Mouse (Mus musculus) forebrain, embryonic 10.5 days (tissue): ENCODE results near the gene Ly6g5c. TPM values are rescaled to one million over a fixed set of nuclear protein-coding genes. Genes with fewer than 3 reads are reported as not detected.

Experiments
- DNase-seq: peaks from one replicate; pipeline ENCODE4 v3.0.0-alpha.2; 2017; ENCODE audit warnings: low spot score; ENCODE audit errors: extremely low spot score
- H3K27ac ChIP-seq: fragments of 300-500 bp; sonication (generic); 2 replicates; pipeline ENCODE4 v1.5.1; 2016; ENCODE audit warnings: mild to moderate bottlenecking
- H3K27me3 ChIP-seq: fragments of 300-500 bp; sonication (generic); 2 replicates; pipeline ENCODE4 v1.6.1; 2016; ENCODE audit warnings: mild to moderate bottlenecking; ENCODE audit not compliant: poor library complexity, severe bottlenecking
- H3K36me3 ChIP-seq: fragments of 300-500 bp; sonication (generic); replicated peaks from 2 replicates; pipeline ENCODE4 v1.6.1; 2016; ENCODE audit warnings: mild to moderate bottlenecking, moderate library complexity
- H3K4me1 ChIP-seq: fragments of 300-500 bp; sonication (generic); 2 replicates; pipeline ENCODE4 v1.6.1; 2016
- H3K4me3 ChIP-seq: fragments of 300-500 bp; sonication (generic); 2 replicates; pipeline ENCODE4 v1.5.1; 2016; ENCODE audit warnings: mild to moderate bottlenecking, moderate library complexity
- H3K9me3 ChIP-seq: fragments of 300-500 bp; sonication (generic); 2 replicates; pipeline ENCODE4 v1.6.1; 2016; ENCODE audit warnings: mild to moderate bottlenecking, moderate library complexity
- WGBS: fragments of 180-500 bp; shearing (Covaris S2); methylation state at CpG from one replicate; pipeline ENCODE4 v1.1.7; 2016; 5-methylcytosine and 5-hydroxymethylcytosine counted together
- polyA plus RNA-seq: library from polyadenylated mRNA; unstranded; fragments of >200 nt; fragmentation: Nextera tagmentation; extraction: Ambion mirVana; gene quantifications from 2 replicates; pipeline ENCODE4 v1.2.1, GENCODE M21; 2016

Ly6g5c gene
- polyA plus RNA-seq, 1 experiment from 2014 or later: not detected

GRCm38 (mm10) chr17:35070556-35071229, 37.4 kb upstream of the Ly6g5c start:
- H3K9me3 ChIP-seq: no peaks in the 10 kb centered on the region
- peaks cover 8% of the 10 kb centered on the region for H3K4me1 ChIP-seq
- peaks cover 41% of the 10 kb centered on the region for H3K27me3 ChIP-seq
- no peaks in the 10 kb centered on the region for H3K36me3 ChIP-seq
- H3K4me3 ChIP-seq: no peak overlapping the region; the same call in 1 of the 2 replicates
- WGBS: 65% methylated on average over 6 of the region's 6 CpGs
- H3K27ac ChIP-seq: no peak overlapping the region
- no peak for DNase-seq

- no peaks in the 10 kb centered on the region for H3K9me3 ChIP-seq
- peaks cover 9% of the 10 kb centered on the region for H3K4me1 ChIP-seq
- H3K36me3 ChIP-seq: no peaks in the 10 kb centered on the region
- H3K27ac ChIP-seq: no peak overlapping the region
- no peak overlapping the region for H3K4me3 ChIP-seq
- H3K27me3 ChIP-seq: peaks cover 33% of the 10 kb centered on the region
- DNase-seq: no peak
- 89% methylated on average over 9 of the region's 9 CpGs for WGBS
Observed at GRCm38 (mm10) chr17:35071454-35071853, 36.6 kb upstream of the Ly6g5c start.

- no peaks in the 10 kb centered on the region for H3K9me3 ChIP-seq
- H3K27ac ChIP-seq: 0 out of 2 replicates have a peak overlapping the region, but pooled peaks have one; percentile 9
- WGBS: 57% methylated on average over 17 of the region's 17 CpGs
- no peaks in the 10 kb centered on the region for H3K36me3 ChIP-seq
- no peak for DNase-seq
- no peak overlapping the region for H3K4me3 ChIP-seq
- H3K27me3 ChIP-seq: peaks cover 30% of the 10 kb centered on the region
- peaks cover 28% of the 10 kb centered on the region for H3K4me1 ChIP-seq
Observed at GRCm38 (mm10) chr17:35074097-35074496, 34.0 kb upstream of the Ly6g5c start.

DNA sequence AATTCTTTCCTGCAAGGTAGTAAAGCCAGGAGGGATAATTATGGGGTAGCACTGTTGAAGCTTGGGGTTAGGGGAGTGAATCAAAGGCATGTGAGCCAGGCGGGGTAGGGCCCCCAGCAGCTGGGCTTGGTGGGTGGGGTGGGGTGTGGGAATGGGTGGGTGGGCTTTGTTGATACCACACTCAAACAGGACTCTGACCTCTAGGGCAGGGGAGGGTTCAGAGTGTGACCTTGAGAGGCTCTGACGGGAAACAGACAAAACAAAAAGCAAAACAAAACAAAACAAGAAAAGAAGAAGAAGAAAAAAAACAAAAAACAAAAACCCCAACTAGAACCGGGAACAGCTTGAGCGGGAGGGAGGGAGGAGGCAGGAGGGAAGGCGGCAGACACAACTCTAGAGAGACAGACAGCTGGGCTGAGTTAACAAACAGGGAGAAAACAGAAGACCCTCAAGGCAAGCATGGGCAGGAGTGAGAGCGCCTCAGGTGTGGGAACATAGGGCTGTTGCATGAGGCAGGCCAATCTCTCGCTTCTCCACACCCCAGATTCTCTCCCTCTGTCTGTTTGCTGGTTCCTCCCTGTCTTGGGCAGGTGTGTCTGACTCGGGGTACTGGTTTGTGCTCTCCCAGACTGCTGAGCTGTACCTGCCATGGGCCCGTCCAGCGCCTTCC, 31.4 kb upstream of the Ly6g5c start, which contains the start of gene Ly6g6e:
Gene Ly6g6e (plus strand): TSS at position 396 of the 670 bp plus-strand sequence.
- H3K9me3 ChIP-seq: no peaks in the 10 kb centered on the region
- whole genome bisulfite sequencing: 21% methylated on average over 10 of the region's 10 CpGs
- peak within 1 kb of the TSS; percentile 81 for H3K27ac ChIP-seq
- no peak for DNase-seq
- peak within 1 kb of the TSS; percentile 42 for H3K4me3 ChIP-seq
- H3K36me3 ChIP-seq: no peaks in the 10 kb centered on the region
- H3K4me1 ChIP-seq: peaks cover 33% of the 10 kb centered on the region
- peaks cover 37% of the 10 kb centered on the region for H3K27me3 ChIP-seq

DNA sequence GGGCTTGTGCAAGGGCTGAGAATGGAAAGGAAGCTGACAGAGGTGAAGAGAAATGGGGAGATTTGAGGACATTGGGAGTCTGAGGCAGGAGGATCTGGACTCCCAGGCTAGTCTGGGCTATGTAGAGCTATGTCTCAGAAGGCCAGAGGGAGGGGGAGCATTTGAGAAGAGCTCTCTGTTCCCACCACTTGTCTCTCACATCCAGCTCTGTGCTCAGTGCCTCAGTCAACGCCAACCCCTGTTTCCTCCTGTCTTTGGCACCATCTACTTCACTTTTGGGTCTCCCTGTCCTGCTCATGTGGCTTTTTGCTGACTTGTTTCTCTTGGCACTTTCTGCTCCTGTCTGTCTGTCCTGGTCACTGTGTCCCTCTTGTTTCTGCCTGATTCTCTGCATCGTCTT, 30.8 kb upstream of the Ly6g5c start:
- Histone ChIP-seq H3K9me3 (no peaks in the 10 kb centered on the region), H3K27ac (peak overlapping the region; percentile 81), H3K36me3 (no peaks in the 10 kb centered on the region), H3K4me3 (peak overlapping the region; percentile 42), H3K27me3 (peaks cover 37% of the 10 kb centered on the region), H3K4me1 (peaks cover 33% of the 10 kb centered on the region)
- 51% methylated on average over 2 of the region's 2 CpGs for WGBS
- DNase-seq: no peak

GRCm38 (mm10) chr17:35077786-35078233, 30.3 kb upstream of the Ly6g5c start, which contains the start of gene Ly6g6d:
Gene Ly6g6d, minus strand, starts transcription at chr17:35078065.
- peak; percentile 38 for DNase-seq
- H3K27ac ChIP-seq: peak within 1 kb of the TSS; percentile 81
- no peaks in the 10 kb centered on the region for H3K9me3 ChIP-seq
- H3K27me3 ChIP-seq: peaks cover 37% of the 10 kb centered on the region
- H3K36me3 ChIP-seq: no peaks in the 10 kb centered on the region
- WGBS: 10% methylated on average over 14 of the region's 14 CpGs
- H3K4me3 ChIP-seq: peak within 1 kb of the TSS; percentile 42
- peaks cover 33% of the 10 kb centered on the region for H3K4me1 ChIP-seq

DNA sequence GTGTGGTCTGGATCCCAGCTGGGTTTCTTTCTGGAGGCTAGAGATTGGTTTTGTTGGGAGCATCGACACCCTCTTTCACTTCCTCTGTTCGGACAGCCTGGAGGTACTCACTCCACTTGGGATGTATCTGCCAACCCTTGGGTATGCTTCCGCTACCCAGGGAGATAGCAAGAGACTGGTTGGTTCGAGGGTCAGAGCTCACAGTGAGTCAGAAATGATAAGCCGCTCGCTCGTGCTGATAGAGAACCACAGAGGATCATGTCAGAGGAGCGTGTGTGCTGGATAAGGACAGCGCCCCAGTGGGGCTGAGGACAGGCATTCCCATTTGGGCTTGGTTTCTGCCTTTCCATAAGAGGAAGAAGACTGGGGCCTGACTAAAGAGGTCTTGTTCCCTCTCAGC, 28.3 kb upstream of the Ly6g5c start:
- WGBS: 80% methylated on average over 9 of the region's 9 CpGs
- no peaks in the 10 kb centered on the region for H3K9me3 ChIP-seq

GRCm38 (mm10) chr17:35080248-35080647, 27.8 kb upstream of the Ly6g5c start:
- WGBS: 68% methylated on average over 6 of the region's 6 CpGs
- Histone ChIP-seq H3K36me3 (no peaks in the 10 kb centered on the region), H3K4me3 (no peak overlapping the region), H3K27me3 (peaks cover 37% of the 10 kb centered on the region), H3K27ac (no peak overlapping the region), H3K9me3 (no peaks in the 10 kb centered on the region), H3K4me1 (peaks cover 30% of the 10 kb centered on the region)
- DNase-seq: no peak

More for the DNA sequence above, 28.3 kb upstream of the Ly6g5c start:
- Histone ChIP-seq H3K4me3 (no peak overlapping the region), H3K27me3 (peaks cover 37% of the 10 kb centered on the region), H3K36me3 (no peaks in the 10 kb centered on the region), H3K27ac (no peak overlapping the region), H3K4me1 (peaks cover 30% of the 10 kb centered on the region)
- DNase-seq: no peak

DNA sequence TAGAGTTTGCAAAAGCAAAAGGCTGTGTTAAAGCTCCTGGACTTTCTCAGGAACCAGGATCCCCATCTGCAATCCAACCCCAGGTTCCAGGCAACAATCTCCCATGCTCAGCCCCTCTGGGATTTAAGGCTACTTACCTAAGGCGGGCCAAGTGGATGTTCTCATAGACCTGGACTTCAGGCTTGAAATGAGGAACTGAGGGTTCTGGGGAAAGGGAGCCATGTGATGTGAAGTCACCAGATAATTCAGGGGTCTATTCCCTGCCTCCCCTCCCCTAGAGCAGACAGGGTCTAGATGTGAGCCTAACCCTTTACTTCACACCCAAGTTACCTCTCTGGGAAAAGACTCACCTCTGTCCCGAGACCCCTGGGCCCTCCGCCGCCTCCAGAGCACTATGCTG, 27.4 kb upstream of the Ly6g5c start:
- Histone ChIP-seq H3K27ac (no peak overlapping the region), H3K9me3 (no peaks in the 10 kb centered on the region), H3K4me1 (peaks cover 30% of the 10 kb centered on the region), H3K4me3 (no peak overlapping the region; the same call in 1 of the 2 replicates), H3K36me3 (no peaks in the 10 kb centered on the region), H3K27me3 (peaks cover 37% of the 10 kb centered on the region)
- no peak for DNase-seq
- 85% methylated on average over 4 of the region's 4 CpGs for WGBS

DNA sequence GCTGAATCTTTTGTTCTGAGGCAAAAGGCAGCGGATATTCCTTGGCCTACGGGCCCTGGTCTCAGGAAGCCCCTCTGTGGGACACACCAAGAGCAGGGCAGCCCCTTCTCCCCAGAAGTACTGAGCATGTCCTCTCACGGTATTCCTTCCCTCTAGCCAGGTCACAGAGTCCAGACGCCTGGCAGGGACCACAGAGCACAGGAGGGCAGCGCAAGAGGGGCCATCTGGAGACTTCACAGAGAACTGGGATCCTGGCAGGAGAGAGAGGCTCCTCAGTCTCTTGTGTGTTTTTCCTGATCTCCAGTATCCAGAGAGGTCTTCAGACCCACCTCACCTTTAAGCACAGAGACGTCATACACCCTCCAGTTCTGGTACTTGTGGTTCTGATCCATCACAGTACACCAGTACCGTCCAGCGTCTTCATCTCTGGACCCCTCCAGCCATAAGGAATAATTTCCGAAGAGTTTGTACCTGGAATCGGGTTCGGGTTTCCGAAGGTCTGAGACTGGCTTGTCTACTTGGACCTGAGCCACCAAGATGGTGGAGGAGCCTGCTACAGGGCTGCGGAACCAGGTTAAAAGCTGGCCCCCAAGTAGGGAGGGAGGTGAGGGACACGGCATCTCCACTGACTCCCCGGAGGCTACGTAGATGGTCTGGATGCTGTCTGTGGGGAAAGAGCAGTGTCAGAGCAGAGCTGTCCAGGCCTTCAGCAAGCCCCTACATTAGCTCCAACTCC, 25.1 kb upstream of the Ly6g5c start:
- no peak for DNase-seq
- Histone ChIP-seq H3K36me3 (no peaks in the 10 kb centered on the region), H3K27me3 (peaks cover 25% of the 10 kb centered on the region), H3K27ac (no peak overlapping the region), H3K4me1 (peaks cover 8% of the 10 kb centered on the region), H3K4me3 (no peak overlapping the region), H3K9me3 (no peaks in the 10 kb centered on the region)
- WGBS: 86% methylated on average over 16 of the region's 16 CpGs

DNA sequence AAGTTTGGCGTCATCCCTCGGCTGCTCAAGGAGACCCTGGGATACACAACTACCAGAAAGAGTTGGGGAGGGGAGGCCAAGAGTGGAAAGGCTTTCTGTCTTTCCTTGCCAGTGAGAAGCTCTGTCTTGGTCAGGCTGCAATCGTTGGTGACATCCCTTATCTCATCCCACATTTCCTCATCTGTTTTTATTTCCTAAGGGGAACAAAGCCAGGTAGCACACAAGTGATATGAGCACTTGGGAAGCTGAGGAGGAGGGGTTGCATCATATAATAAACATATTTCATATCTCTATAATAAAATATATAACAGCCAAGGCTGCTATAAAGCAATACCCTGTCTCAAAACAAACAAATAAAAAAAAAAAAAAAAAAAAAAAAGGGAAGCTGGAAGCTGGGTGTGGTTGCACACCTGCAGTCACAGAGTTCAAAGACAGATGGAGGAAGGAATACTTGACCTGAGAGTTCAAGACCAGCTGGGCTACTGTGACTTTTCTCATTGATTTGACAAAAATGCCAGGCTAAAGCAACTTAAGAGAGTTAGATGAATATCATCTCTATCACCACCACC, 24.1 kb upstream of the Ly6g5c start:
- Histone ChIP-seq H3K36me3 (no peaks in the 10 kb centered on the region), H3K9me3 (no peaks in the 10 kb centered on the region), H3K27ac (no peak overlapping the region), H3K27me3 (peaks cover 15% of the 10 kb centered on the region), H3K4me1 (peaks cover 5% of the 10 kb centered on the region), H3K4me3 (no peak overlapping the region)
- no peak for DNase-seq
- 90% methylated on average over 3 of the region's 3 CpGs for WGBS

DNA sequence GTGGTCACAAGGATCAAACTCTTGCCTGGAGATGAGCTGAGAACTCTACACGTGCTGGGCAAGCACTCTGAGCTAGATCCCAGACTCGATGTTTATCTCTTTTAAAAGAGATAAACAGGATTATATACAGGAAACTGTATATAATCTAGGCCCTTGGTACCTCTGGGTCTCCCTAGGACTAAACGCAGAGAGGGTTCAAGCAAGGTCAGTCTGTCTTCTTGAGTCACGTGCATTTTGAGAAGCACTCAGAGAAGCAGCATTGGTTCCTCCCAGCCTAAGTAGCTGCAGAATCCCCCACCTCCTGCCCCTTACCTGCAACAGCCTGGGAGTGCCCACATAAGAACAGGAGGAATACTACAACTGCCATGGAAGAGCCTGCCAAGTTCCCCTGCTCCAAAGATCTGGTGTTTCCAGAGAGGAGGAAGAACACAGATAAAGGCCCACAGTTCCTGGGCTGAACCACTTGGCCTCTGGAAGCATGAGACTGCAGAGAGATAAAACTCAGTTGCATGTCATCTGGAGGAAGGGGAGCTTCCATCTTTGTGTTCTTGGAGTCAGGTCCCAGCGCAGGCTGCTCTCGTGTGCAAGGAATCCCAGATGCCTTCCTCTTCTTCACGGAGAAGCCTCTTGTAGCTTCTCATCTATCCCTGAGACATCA, 22.7 kb upstream of the Ly6g5c start, which contains the start of gene Ly6g6f:
Gene Ly6g6f (minus strand): TSS at position 403 of the 658 bp plus-strand sequence.
- no peak within 1 kb of the TSS for H3K4me3 ChIP-seq
- no peaks in the 10 kb centered on the region for H3K9me3 ChIP-seq
- no peaks in the 10 kb centered on the region for H3K36me3 ChIP-seq
- 84% methylated on average over 7 of the region's 7 CpGs for WGBS
- no peak for DNase-seq
- H3K4me1 ChIP-seq: peaks cover 18% of the 10 kb centered on the region
- H3K27ac ChIP-seq: no peak within 1 kb of the TSS
- H3K27me3 ChIP-seq: peaks cover 7% of the 10 kb centered on the region; the same call in 1 of the 2 replicates
